Comparison of ENCODE assay signal across 10 mouse cellular contexts in genomic region chr5:122654268-122654573, GRCm38 (mm10). TPM values are rescaled to one million over a fixed set of nuclear protein-coding genes. Genes with fewer than 3 reads are reported as not detected.
DNase-seq lines count a peak whose midpoint lies in the region; ATAC-seq and TF ChIP-seq lines count a peak whose summit lies in the region.
"Had no signal": no experiment of that assay in that cellular context is flagged by ENCODE, and none has a peak within 500 bp of the region (broad histone marks: within the 10 kb centered on the region; RNA-seq: fewer than 3 reads in every experiment).

No protein-coding gene starts in this region.

- peak overlapping the region; percentile 76 for H3K27ac ChIP-seq in heart, embryonic 13.5 days (replicated peaks)
- no peak overlapping the region for H3K27ac ChIP-seq in heart, adult 2 months
- peak overlapping the region; percentile 65 for H3K27ac ChIP-seq in embryonic facial prominence, embryonic 10.5 days (replicated peaks)
- H3K27ac ChIP-seq in forebrain, embryonic 16.5 days (ENCODE audit: low read length): peak overlapping the region; percentile 68
- H3K27ac ChIP-seq in midbrain, embryonic 11.5 days (ENCODE audit: low read depth, low read length): peak overlapping the region; percentile 67

- intact Hi-C loops in heart, adult 2 months (cut with DNase I): no loop called here

- H3K4me2 ChIP-seq in heart, embryonic 13.5 days: no peak overlapping the region
- H3K4me2 ChIP-seq in forebrain, embryonic 16.5 days (ENCODE audit: low read length): no peak overlapping the region
- no peak overlapping the region; the same call in 1 of the 2 replicates for H3K4me2 ChIP-seq in midbrain, embryonic 11.5 days

- peaks cover 32% of the 10 kb centered on the region for H3K4me1 ChIP-seq in heart, embryonic 13.5 days
- H3K4me1 ChIP-seq in heart, adult 2 months (ENCODE audit: control insufficient read depth, insufficient read depth, low read length): peaks cover 7% of the 10 kb centered on the region
- peaks cover 22% of the 10 kb centered on the region for H3K4me1 ChIP-seq in embryonic facial prominence, embryonic 10.5 days
- H3K4me1 ChIP-seq in forebrain, embryonic 16.5 days (replicated peaks; ENCODE audit: control insufficient read depth, insufficient read depth, low read length): peaks cover 15% of the 10 kb centered on the region
- peaks cover 27% of the 10 kb centered on the region for H3K4me1 ChIP-seq in midbrain, embryonic 11.5 days (ENCODE audit: control insufficient read depth, insufficient read depth, low read length)

- TF ChIP-seq EP300 in heart, adult 2 months (IDR thresholded peaks at IDR 0.05; ENCODE audit: insufficient read depth, low read depth, low read length): no peak

- ATAC-seq in heart, embryonic 13.5 days (ENCODE audit: extremely low read depth, insufficient number of reproducible peaks, low FRiP score, low TSS enrichment): no peak
- ATAC-seq in forebrain, embryonic 16.5 days: no peak
- no peak; the same call in none of the 2 replicates for ATAC-seq in midbrain, embryonic 11.5 days (ENCODE audit: low FRiP score)
- ATAC-seq: activated CD4-positive, CD25-positive, alpha-beta regulatory T cell, adult 4 months; liver, postnatal 0 days had no signal

- H3K9ac ChIP-seq in heart, embryonic 13.5 days: peak overlapping the region; percentile 29; the same call in 1 of the 2 replicates
- H3K9ac ChIP-seq in heart, adult 2 months (ENCODE audit: low read depth, low read length): no peak overlapping the region
- H3K9ac ChIP-seq in forebrain, embryonic 16.5 days (replicated peaks; ENCODE audit: low read depth, low read length): no peak overlapping the region
- peak overlapping the region; percentile 43; the same call in 1 of the 2 replicates for H3K9ac ChIP-seq in midbrain, embryonic 11.5 days (ENCODE audit: low read length)
- H3K9ac ChIP-seq: liver, postnatal 0 days had no signal

- H3K27me3 ChIP-seq in heart, embryonic 13.5 days (replicated peaks): no peaks in the 10 kb centered on the region
- H3K27me3 ChIP-seq in heart, adult 2 months (ENCODE audit: control insufficient read depth, insufficient read depth, low read length): no peaks in the 10 kb centered on the region
- peaks cover 3% of the 10 kb centered on the region; the same call in 1 of the 2 replicates for H3K27me3 ChIP-seq in embryonic facial prominence, embryonic 10.5 days (replicated peaks; ENCODE audit: low read depth, poor library complexity, severe bottlenecking)
- H3K27me3 ChIP-seq in forebrain, embryonic 16.5 days (replicated peaks; ENCODE audit: control insufficient read depth, insufficient read depth, low read length): no peaks in the 10 kb centered on the region
- no peaks in the 10 kb centered on the region for H3K27me3 ChIP-seq in midbrain, embryonic 11.5 days (ENCODE audit: control insufficient read depth, insufficient read depth, low read length)

- no peaks in the 10 kb centered on the region for H3K79me2 ChIP-seq in heart, adult 2 months (replicated peaks; ENCODE audit: control insufficient read depth, insufficient read depth, low read length)

- TF ChIP-seq CTCF in heart, adult 2 months (IDR thresholded peaks at IDR 0.05): no peak

- 65% methylated on average over 5 of the region's 5 CpGs for WGBS in heart, embryonic 13.5 days
- 75% methylated on average over 5 of the region's 5 CpGs for WGBS in heart, adult 2 months
- WGBS in embryonic facial prominence, embryonic 10.5 days: 57% methylated on average over 5 of the region's 5 CpGs
- WGBS in forebrain, embryonic 16.5 days: 37% methylated on average over 5 of the region's 5 CpGs
- WGBS in midbrain, embryonic 11.5 days: 41% methylated on average over 5 of the region's 5 CpGs

- H3K9me3 ChIP-seq in heart, embryonic 13.5 days: no peaks in the 10 kb centered on the region
- H3K9me3 ChIP-seq in embryonic facial prominence, embryonic 10.5 days: no peaks in the 10 kb centered on the region
- H3K9me3 ChIP-seq in forebrain, embryonic 16.5 days (ENCODE audit: control insufficient read depth, low read length): no peaks in the 10 kb centered on the region
- no peaks in the 10 kb centered on the region for H3K9me3 ChIP-seq in midbrain, embryonic 11.5 days (ENCODE audit: control insufficient read depth, low read length)

- no peak for DNase-seq in heart, adult 2 months
- DNase-seq in embryonic facial prominence, embryonic 10.5 days (ENCODE audit: low spot score): no peak
- DNase-seq in midbrain, embryonic 11.5 days (ENCODE audit: low spot score, missing footprints): peak; percentile 90
- no peak for DNase-seq in adrenal gland, adult (ENCODE audit: inconsistent age in 2 of 2, low spot score in 1 of 2)
- DNase-seq in adrenal gland, postnatal 4 days (ENCODE audit: low spot score in 2 of 2): no peak
- no peak for DNase-seq in cerebellum, postnatal 4 days (ENCODE audit: low spot score in 2 of 2)
- DNase-seq: liver, postnatal 0 days had no signal

- no peak overlapping the region for H3K4me3 ChIP-seq in heart, embryonic 13.5 days
- no peak overlapping the region for H3K4me3 ChIP-seq in heart, adult 2 months
- 0 out of 2 replicates have a peak overlapping the region, but pooled peaks have one; percentile 9 for H3K4me3 ChIP-seq in embryonic facial prominence, embryonic 10.5 days
- no peak overlapping the region for H3K4me3 ChIP-seq in forebrain, embryonic 16.5 days (replicated peaks; ENCODE audit: low read length)
- no peak overlapping the region for H3K4me3 ChIP-seq in midbrain, embryonic 11.5 days (ENCODE audit: low read depth, low read length)

- H3K36me3 ChIP-seq in heart, embryonic 13.5 days: no peaks in the 10 kb centered on the region
- no peaks in the 10 kb centered on the region for H3K36me3 ChIP-seq in heart, adult 2 months (ENCODE audit: control insufficient read depth, insufficient read depth, low read length)
- no peaks in the 10 kb centered on the region for H3K36me3 ChIP-seq in embryonic facial prominence, embryonic 10.5 days (replicated peaks)
- no peaks in the 10 kb centered on the region for H3K36me3 ChIP-seq in forebrain, embryonic 16.5 days (ENCODE audit: control insufficient read depth, insufficient read depth)
- H3K36me3 ChIP-seq in midbrain, embryonic 11.5 days (ENCODE audit: control insufficient read depth, insufficient read depth, low read length): no peaks in the 10 kb centered on the region

- no peak for TF ChIP-seq POLR2A in heart, adult 2 months (IDR thresholded peaks at IDR 0.05; ENCODE audit: insufficient read depth, low read depth, low read length)

RNA-seq across cellular contexts. Expression of gene P2rx7, which starts 10.5 kb away (rescaled TPM):
- 1.3 and 1.6 TPM in 2 replicates for polyA plus RNA-seq in heart, embryonic 13.5 days (2015; fragmentation: Nextera tagmentation; extraction: Ambion mirVana)
- 1 to 10 TPM; 2.8 to 3.1 TPM for total RNA-seq in heart, adult 2 months (2021)
- polyA plus RNA-seq in heart, adult 2 months (2012; rRNA removed): 7.2 and 7.4 TPM in 2 replicates
- 0.30 and 0.35 TPM in 2 replicates for polyA plus RNA-seq in embryonic facial prominence, embryonic 10.5 days (2016; fragmentation: Nextera tagmentation; extraction: Ambion mirVana)
- 2.1 and 2.4 TPM in 2 replicates for polyA plus RNA-seq in forebrain, embryonic 16.5 days (2015; fragmentation: Nextera tagmentation; extraction: Ambion mirVana)
- 0.63 and 0.92 TPM in 2 replicates for polyA plus RNA-seq in midbrain, embryonic 11.5 days (2014; fragmentation: Nextera tagmentation; extraction: Ambion mirVana)
- 1 to 10 TPM; 4.0 to 4.6 TPM for total RNA-seq in adrenal gland, postnatal 4 days (2021)

RNA-seq across cellular contexts. Expression of gene Ift81, which starts 39.9 kb away (rescaled TPM):
- 23.8 and 30.7 TPM in 2 replicates for polyA plus RNA-seq in heart, embryonic 13.5 days (2015; fragmentation: Nextera tagmentation; extraction: Ambion mirVana)
- total RNA-seq in heart, adult 2 months (2021): 10 to 100 TPM; 78.1 to 97.0 TPM
- 11.4 and 25.3 TPM in 2 replicates for polyA plus RNA-seq in heart, adult 2 months (2012; rRNA removed)
- 40.3 and 50.2 TPM in 2 replicates for polyA plus RNA-seq in embryonic facial prominence, embryonic 10.5 days (2016; fragmentation: Nextera tagmentation; extraction: Ambion mirVana)
- 55.1 and 57.1 TPM in 2 replicates for polyA plus RNA-seq in forebrain, embryonic 16.5 days (2015; fragmentation: Nextera tagmentation; extraction: Ambion mirVana)
- polyA plus RNA-seq in midbrain, embryonic 11.5 days (2014; fragmentation: Nextera tagmentation; extraction: Ambion mirVana): 48.5 and 50.5 TPM in 2 replicates
- total RNA-seq in adrenal gland, postnatal 4 days (2021): 10 to 100 TPM; 20.2 to 24.3 TPM

RNA-seq across cellular contexts. Expression of gene P2rx4, which starts 53.1 kb away (rescaled TPM):
- polyA plus RNA-seq in heart, embryonic 13.5 days (2015; fragmentation: Nextera tagmentation; extraction: Ambion mirVana): 14.4 and 18.8 TPM in 2 replicates
- 10 to 100 TPM; 17.4 to 19.0 TPM for total RNA-seq in heart, adult 2 months (2021)
- 28.9 and 35.0 TPM in 2 replicates for polyA plus RNA-seq in heart, adult 2 months (2012; rRNA removed)
- 5.1 and 6.5 TPM in 2 replicates for polyA plus RNA-seq in embryonic facial prominence, embryonic 10.5 days (2016; fragmentation: Nextera tagmentation; extraction: Ambion mirVana)
- 7.3 and 10.3 TPM in 2 replicates for polyA plus RNA-seq in forebrain, embryonic 16.5 days (2015; fragmentation: Nextera tagmentation; extraction: Ambion mirVana)
- 6.8 and 7.7 TPM in 2 replicates for polyA plus RNA-seq in midbrain, embryonic 11.5 days (2014; fragmentation: Nextera tagmentation; extraction: Ambion mirVana)
- 10 to 100 TPM; 32.9 to 44.8 TPM for total RNA-seq in adrenal gland, postnatal 4 days (2021)

Comparison
In these comparisons a context has a peak if more than half of its experiments do, and no peak if none do; other contexts are left out.
1. H3K9ac ChIP-seq: peak in heart, embryonic 13.5 days (single experiment) and midbrain, embryonic 11.5 days (single experiment); none in heart, adult 2 months (single experiment) and forebrain, embryonic 16.5 days (single experiment).